Mouse (Mus musculus) spleen, postnatal 36 days (tissue): ENCODE data around the gene Vhl.
A peak's percentile ranks its signal among the peaks of the same experiment; 100 is the strongest.

Experiments used
- DNase-seq, 2 experiments: peaks; one replicate each; pipeline ENCODE4 v3.0.0; 2022; ENCODE audit warnings: low spot score in 2 of 2, mixed read lengths in 1 of 2

Vhl gene

GRCm38 (mm10) chr6:113624989-113625770 lies 1.4 kb downstream of the Vhl start:
- no peak for DNase-seq

GRCm38 (mm10) chr6:113630322-113630721 lies 6.6 kb downstream of the Vhl start:
- DNase-seq, result no peak

GRCm38 (mm10) chr6:113632863-113633262 lies 9.1 kb downstream of the Vhl start:
- DNase-seq, result no peak

- DNase-seq, result peak; percentile 94
Measured at GRCm38 (mm10) chr6:113638302-113639040, 14.7 kb downstream of the Vhl start, which contains the start of gene Irak2. Gene Irak2 (plus strand): TSS chr6:113638467.

GRCm38 (mm10) chr6:113639201-113639600 lies 15.4 kb downstream of the Vhl start:
- DNase-seq, result no peak

- no peak for DNase-seq
Measured at GRCm38 (mm10) chr6:113642605-113643004, 18.8 kb downstream of the Vhl start.

- no peak for DNase-seq
Measured at GRCm38 (mm10) chr6:113643021-113643420, 19.3 kb downstream of the Vhl start.

GRCm38 (mm10) chr6:113643967-113644366 lies 20.2 kb downstream of the Vhl start:
- no peak for DNase-seq

GRCm38 (mm10) chr6:113644808-113645207 lies 21.0 kb downstream of the Vhl start:
- DNase-seq, result peak; percentile 28 to 39

GRCm38 (mm10) chr6:113649346-113650196 lies 25.8 kb downstream of the Vhl start:
- DNase-seq, result no peak

GRCm38 (mm10) chr6:113650197-113650640 lies 26.5 kb downstream of the Vhl start:
- DNase-seq, result peak; percentile 65 to 71

- no peak for DNase-seq
Measured at GRCm38 (mm10) chr6:113651626-113652025, 27.9 kb downstream of the Vhl start.

- no peak for DNase-seq
Measured at GRCm38 (mm10) chr6:113653551-113653950, 29.8 kb downstream of the Vhl start.

- DNase-seq, result peak in 1 of 2 experiments; percentile 44
Measured at GRCm38 (mm10) chr6:113654102-113654501, 30.3 kb downstream of the Vhl start.

- DNase-seq, result peak in 1 of 2 experiments; percentile 18
Measured at GRCm38 (mm10) chr6:113654753-113655397, 31.1 kb downstream of the Vhl start.

GRCm38 (mm10) chr6:113655475-113655874 lies 31.7 kb downstream of the Vhl start:
- DNase-seq, result no peak

GRCm38 (mm10) chr6:113656847-113657246 lies 33.1 kb downstream of the Vhl start:
- no peak for DNase-seq

- no peak for DNase-seq
Measured at GRCm38 (mm10) chr6:113658226-113658625, 34.5 kb downstream of the Vhl start.

GRCm38 (mm10) chr6:113659648-113660491 lies 36.1 kb downstream of the Vhl start:
- DNase-seq, result no peak
